Mouse (Mus musculus): ENCODE results near the gene Bdkrb2. TPM values are rescaled to one million over a fixed set of nuclear protein-coding genes. Genes with fewer than 3 reads are reported as not detected.

The Bdkrb2 gene
- polyA plus RNA-seq, 1 experiment from 2014 or later, result 1.8 TPM

GRCm38 (mm10) chr12:105642770-105643321, 79.8 kb downstream of the Bdkrb2 start:
- DNase-seq (ENCODE audit: low spot score), result no peak

Other genes starting within 250 kb of the Bdkrb2 start
- 0.08 TPM in 1 of 2 replicates, not detected in the other for gene Tunar, start 229.4 kb upstream of the Bdkrb2 start, polyA plus RNA-seq (2015; fragmentation: Nextera tagmentation; extraction: Ambion mirVana)
- gene D430019H16Rik, start 109.4 kb upstream of the Bdkrb2 start, polyA plus RNA-seq (2015; fragmentation: Nextera tagmentation; extraction: Ambion mirVana), result 0.19 and 0.36 TPM in 2 replicates
- 0.86 and 1.1 TPM in 2 replicates for gene Bdkrb1, start 39.9 kb downstream of the Bdkrb2 start, polyA plus RNA-seq (2015; fragmentation: Nextera tagmentation; extraction: Ambion mirVana)
- gene Gskip, start 121.6 kb downstream of the Bdkrb2 start, polyA plus RNA-seq (2015; fragmentation: Nextera tagmentation; extraction: Ambion mirVana), result 34.4 and 36.6 TPM in 2 replicates
- 9.0 and 10.4 TPM in 2 replicates for gene Atg2b, start 122.0 kb downstream of the Bdkrb2 start, polyA plus RNA-seq (2015; fragmentation: Nextera tagmentation; extraction: Ambion mirVana)
- gene Ak7, start 142.8 kb downstream of the Bdkrb2 start, polyA plus RNA-seq (2015; fragmentation: Nextera tagmentation; extraction: Ambion mirVana), result 0.17 and 0.41 TPM in 2 replicates
- gene Papola, start 221.5 kb downstream of the Bdkrb2 start, polyA plus RNA-seq (2015; fragmentation: Nextera tagmentation; extraction: Ambion mirVana), result 207 and 226 TPM in 2 replicates

All from thymus, postnatal 0 days (tissue).